8 mouse cellular contexts compared by ENCODE assay signal in the genomic region with DNA sequence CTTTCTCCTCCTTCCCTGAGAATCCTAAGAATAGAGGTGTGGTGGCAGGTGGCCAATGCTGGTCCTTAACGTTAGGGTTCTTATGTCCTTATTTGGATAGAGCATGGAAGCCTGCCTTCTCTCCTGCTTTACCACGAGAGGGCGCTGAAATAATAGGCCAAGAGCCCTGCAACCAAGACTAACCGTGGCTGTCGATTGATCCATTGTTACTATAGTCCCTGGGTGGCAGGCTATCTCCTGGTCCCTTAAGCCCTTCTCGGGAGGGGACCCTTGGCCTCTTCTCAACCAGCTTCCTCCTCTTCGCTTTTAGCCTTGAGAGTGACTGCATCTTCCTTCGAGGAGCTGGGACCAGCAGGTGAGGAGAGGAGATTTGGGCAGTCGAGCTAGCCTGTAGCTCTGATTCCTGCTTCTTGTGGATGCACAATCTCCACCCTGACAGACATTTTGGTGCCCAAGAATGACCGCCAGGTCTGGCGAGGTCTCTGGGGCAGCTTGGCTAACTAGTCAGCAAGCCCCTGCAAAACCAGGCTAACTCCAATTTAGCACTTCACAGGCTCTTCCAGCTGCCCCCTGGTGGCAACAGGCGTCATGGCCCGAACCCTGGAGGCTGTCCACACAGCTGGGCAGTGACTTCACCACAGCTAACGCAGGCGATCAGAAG. TPM values are rescaled to one million over a fixed set of nuclear protein-coding genes. Genes with fewer than 3 reads are reported as not detected.
DNase-seq lines count a peak whose midpoint lies in the region; ATAC-seq and TF ChIP-seq lines count a peak whose summit lies in the region.

No protein-coding gene starts in this region.

- peak overlapping the region; percentile 62 for H3K9ac ChIP-seq in embryonic facial prominence, embryonic 13.5 days
- H3K9ac ChIP-seq in heart, adult 2 months (ENCODE audit: low read depth, low read length), result no peak overlapping the region
- peak overlapping the region; percentile 43; the same call in 1 of the 2 replicates for H3K9ac ChIP-seq in limb, embryonic 11.5 days (ENCODE audit: low read length)
- H3K9ac ChIP-seq in midbrain, embryonic 14.5 days (replicated peaks; ENCODE audit: low read length), result peak overlapping the region; percentile 47

- H3K4me1 ChIP-seq in embryonic facial prominence, embryonic 13.5 days, result peaks cover 6% of the 10 kb centered on the region
- H3K4me1 ChIP-seq in heart, adult 2 months (ENCODE audit: control insufficient read depth, insufficient read depth, low read length), result no peaks in the 10 kb centered on the region
- H3K4me1 ChIP-seq in kidney, adult 2 months (ENCODE audit: control insufficient read depth, insufficient read depth, low read length), result no peaks in the 10 kb centered on the region
- H3K4me1 ChIP-seq in limb, embryonic 11.5 days (ENCODE audit: control insufficient read depth, insufficient read depth, low read length), result 0 out of 2 replicates have a peak, but pooled peaks cover 2% of the 10 kb centered on the region
- H3K4me1 ChIP-seq in midbrain, embryonic 14.5 days (ENCODE audit: control insufficient read depth, insufficient read depth, low read length), result peaks cover 4% of the 10 kb centered on the region; the same call in 1 of the 2 replicates

- H3K27ac ChIP-seq in embryonic facial prominence, embryonic 13.5 days, result no peak overlapping the region
- no peak overlapping the region for H3K27ac ChIP-seq in heart, adult 2 months
- H3K27ac ChIP-seq in kidney, adult 2 months (ENCODE audit: insufficient read depth, low read depth, low read length), result no peak overlapping the region
- H3K27ac ChIP-seq in limb, embryonic 11.5 days (replicated peaks; ENCODE audit: low read depth, low read length), result no peak overlapping the region
- H3K27ac ChIP-seq in midbrain, embryonic 14.5 days (replicated peaks; ENCODE audit: low read depth, low read length), result no peak overlapping the region

- no peaks in the 10 kb centered on the region for H3K9me3 ChIP-seq in embryonic facial prominence, embryonic 13.5 days
- no peaks in the 10 kb centered on the region for H3K9me3 ChIP-seq in limb, embryonic 11.5 days (ENCODE audit: control insufficient read depth, low read length)
- no peaks in the 10 kb centered on the region for H3K9me3 ChIP-seq in midbrain, embryonic 14.5 days (ENCODE audit: control insufficient read depth, low read length)

- H3K27me3 ChIP-seq in embryonic facial prominence, embryonic 13.5 days, result no peaks in the 10 kb centered on the region
- no peaks in the 10 kb centered on the region for H3K27me3 ChIP-seq in heart, adult 2 months (ENCODE audit: control insufficient read depth, insufficient read depth, low read length)
- no peaks in the 10 kb centered on the region for H3K27me3 ChIP-seq in kidney, adult 2 months (replicated peaks; ENCODE audit: control insufficient read depth, insufficient read depth, low read length)
- H3K27me3 ChIP-seq in limb, embryonic 11.5 days (ENCODE audit: control insufficient read depth, insufficient read depth, low read length), result no peaks in the 10 kb centered on the region
- no peaks in the 10 kb centered on the region for H3K27me3 ChIP-seq in midbrain, embryonic 14.5 days (ENCODE audit: control insufficient read depth, insufficient read depth, low read length)

- 0 out of 2 replicates have a peak, but pooled peaks have one; percentile 3 for TF ChIP-seq EP300 in heart, adult 2 months (IDR thresholded peaks at IDR 0.05; ENCODE audit: insufficient read depth, low read depth, low read length)

- peak; percentile 86 for DNase-seq in 416B (ENCODE audit: low read depth)
- DNase-seq in adrenal gland, postnatal 36 days, result peak; percentile 80 to 88
- DNase-seq in heart, adult 2 months, result peak; percentile 79 to 86
- peak; percentile 79 for DNase-seq in kidney, adult 2 months
- DNase-seq in limb, embryonic 11.5 days (ENCODE audit: low spot score), result peak; percentile 89
- DNase-seq in midbrain, embryonic 14.5 days, result peak; percentile 91
- DNase-seq in spleen, adult 12 weeks (ENCODE audit: low spot score), result peak; percentile 51

- peak overlapping the region; percentile 71 for H3K4me2 ChIP-seq in embryonic facial prominence, embryonic 13.5 days
- peak overlapping the region; percentile 58 for H3K4me2 ChIP-seq in limb, embryonic 11.5 days (ENCODE audit: low read depth, severe bottlenecking)
- peak overlapping the region; percentile 62 for H3K4me2 ChIP-seq in midbrain, embryonic 14.5 days (ENCODE audit: low read length)

- ATAC-seq in embryonic facial prominence, embryonic 13.5 days (ENCODE audit: insufficient number of reproducible peaks, insufficient read depth, low FRiP score, low TSS enrichment, low read depth), result no peak
- ATAC-seq in limb, embryonic 11.5 days (ENCODE audit: insufficient number of reproducible peaks, low FRiP score, low TSS enrichment, low read depth), result peak; percentile 73; the same call in 1 of the 2 replicates
- ATAC-seq in midbrain, embryonic 14.5 days (ENCODE audit: low FRiP score, low TSS enrichment), result peak; percentile 82

- TF ChIP-seq CTCF in heart, adult 2 months (IDR thresholded peaks at IDR 0.05), result peak; percentile 69
- TF ChIP-seq CTCF in kidney, adult 2 months (conservative IDR thresholded peaks at IDR 0.05; ENCODE audit: insufficient read depth, insufficient read length, low read depth, low read length), result peak; percentile 81

- no peak for TF ChIP-seq POLR2A in heart, adult 2 months (IDR thresholded peaks at IDR 0.05; ENCODE audit: insufficient read depth, low read depth, low read length)
- no peak for TF ChIP-seq POLR2A in kidney, adult 2 months (IDR thresholded peaks at IDR 0.05; ENCODE audit: low read depth, low read length)

- no peaks in the 10 kb centered on the region for H3K36me3 ChIP-seq in embryonic facial prominence, embryonic 13.5 days
- no peaks in the 10 kb centered on the region for H3K36me3 ChIP-seq in heart, adult 2 months (ENCODE audit: control insufficient read depth, insufficient read depth, low read length)
- no peaks in the 10 kb centered on the region for H3K36me3 ChIP-seq in kidney, adult 2 months (ENCODE audit: control insufficient read depth, insufficient read depth, low read length)
- no peaks in the 10 kb centered on the region for H3K36me3 ChIP-seq in limb, embryonic 11.5 days (ENCODE audit: control insufficient read depth, insufficient read depth, low read length)
- no peaks in the 10 kb centered on the region for H3K36me3 ChIP-seq in midbrain, embryonic 14.5 days (ENCODE audit: control insufficient read depth, insufficient read depth, low read length)

- 6% methylated on average over 15 of the region's 15 CpGs for WGBS in embryonic facial prominence, embryonic 13.5 days
- 7% methylated on average over 15 of the region's 15 CpGs for WGBS in heart, adult 2 months
- 7% methylated on average over 15 of the region's 15 CpGs for WGBS in kidney, adult 2 months
- 6% methylated on average over 15 of the region's 15 CpGs for WGBS in limb, embryonic 11.5 days
- WGBS in midbrain, embryonic 14.5 days, result 4% methylated on average over 15 of the region's 15 CpGs

- H3K79me2 ChIP-seq in heart, adult 2 months (replicated peaks; ENCODE audit: control insufficient read depth, insufficient read depth, low read length), result no peaks in the 10 kb centered on the region

- H3K4me3 ChIP-seq in embryonic facial prominence, embryonic 13.5 days, result peak overlapping the region; percentile 36
- peak overlapping the region; percentile 11 for H3K4me3 ChIP-seq in heart, adult 2 months
- H3K4me3 ChIP-seq in kidney, adult 2 months (ENCODE audit: insufficient read depth, low read depth, low read length), result peak overlapping the region; percentile 10; the same call in 1 of the 2 replicates
- peak overlapping the region; percentile 15; the same call in 1 of the 2 replicates for H3K4me3 ChIP-seq in limb, embryonic 11.5 days (ENCODE audit: low read depth, low read length)
- peak overlapping the region; percentile 27 for H3K4me3 ChIP-seq in midbrain, embryonic 14.5 days (replicated peaks; ENCODE audit: low read depth, low read length)

- intact Hi-C loops in heart, adult 2 months (cut with DNase I), result loop anchor here (1.0 to 5.0 kb wide), 4 partner anchors 92 to 320 kb away; a partner anchor contains a TSS

RNA-seq across cellular contexts. Expression of a gene that starts 40.6 kb away (rescaled TPM):
- total RNA-seq in adrenal gland, postnatal 36 days (2021), result 10 to 100 TPM; 12.9 to 18.3 TPM
- 12.0 and 12.6 TPM in 2 replicates for polyA plus RNA-seq in embryonic facial prominence, embryonic 13.5 days (2015; fragmentation: Nextera tagmentation; extraction: Ambion mirVana)
- total RNA-seq in heart, adult 2 months (2021), result 1 to 10 TPM; 3.4 to 3.9 TPM
- polyA plus RNA-seq in heart, adult 2 months (2012; rRNA removed), result 8.3 and 14.1 TPM in 2 replicates
- polyA plus RNA-seq in kidney, adult 2 months (2012; rRNA removed), result 28.9 and 31.5 TPM in 2 replicates
- polyA plus RNA-seq in limb, embryonic 11.5 days (2014; fragmentation: Nextera tagmentation; extraction: Ambion mirVana), result 6.3 and 8.5 TPM in 2 replicates
- 11.5 and 14.1 TPM in 2 replicates for polyA plus RNA-seq in midbrain, embryonic 14.5 days (2014; fragmentation: Nextera tagmentation; extraction: Ambion mirVana)

RNA-seq across cellular contexts. Expression of a gene that starts 58.0 kb away (rescaled TPM):
- 1 to 10 TPM; 3.5 to 7.4 TPM for total RNA-seq in adrenal gland, postnatal 36 days (2021)
- polyA plus RNA-seq in embryonic facial prominence, embryonic 13.5 days (2015; fragmentation: Nextera tagmentation; extraction: Ambion mirVana), result 0.34 and 0.37 TPM in 2 replicates
- 1 to 10 TPM; 2.3 to 3.7 TPM for total RNA-seq in heart, adult 2 months (2021)
- polyA plus RNA-seq in heart, adult 2 months (2012; rRNA removed), result 3.7 and 4.9 TPM in 2 replicates
- polyA plus RNA-seq in kidney, adult 2 months (2012; rRNA removed), result 4.0 and 6.6 TPM in 2 replicates
- polyA plus RNA-seq in limb, embryonic 11.5 days (2014; fragmentation: Nextera tagmentation; extraction: Ambion mirVana), result 0.24 TPM in 1 of 2 replicates, not detected in the other
- polyA plus RNA-seq in midbrain, embryonic 14.5 days (2014; fragmentation: Nextera tagmentation; extraction: Ambion mirVana), result 0.32 and 1.2 TPM in 2 replicates
